Mouse (Mus musculus) thymus, postnatal 14 days (tissue): Measurements from ENCODE around the gene Abca4.
"Not testable (repeated sequence)": the region's sequence is repeated elsewhere in the genome, so short reads cannot be mapped to it uniquely, and the experiment has no call there.

Experiments used
- DNase-seq: peaks from one replicate; pipeline ENCODE4 v3.0.0; 2021

Abca4 gene

GRCm38 (mm10) chr3:122221240-122222036, 177.2 kb downstream of the Abca4 start:
- no peak for DNase-seq

GRCm38 (mm10) chr3:122226972-122227371, 182.7 kb downstream of the Abca4 start:
- not testable (repeated sequence) for DNase-seq
